Mouse (Mus musculus) intestine, embryonic 14.5 days (tissue): ENCODE data around the gene Gpr132. TPM values are rescaled to one million over a fixed set of nuclear protein-coding genes. Genes with fewer than 3 reads are reported as not detected.
A peak's percentile ranks its signal among the peaks of the same experiment; 100 is the strongest.

Experiments used
- ATAC-seq: fragments of 200-750 bp; cut with Nextera tagmentation; replicated peaks from 2 replicates; pipeline ENCODE4 v1.8.0; 2017; ENCODE audit warnings: low read depth, moderate number of reproducible peaks, moderate TSS enrichment, moderate library complexity; ENCODE audit not compliant: low FRiP score, low TSS enrichment
- DNase-seq: peaks from one replicate; pipeline ENCODE4 v3.0.0-alpha.2; 2018; ENCODE audit warnings: low spot score
- H3K27ac ChIP-seq: fragments of 300-500 bp; sonication (generic); 2 replicates; pipeline ENCODE4 v1.5.1; 2014; ENCODE audit warnings: low read depth, mild to moderate bottlenecking, control low read depth
- H3K27me3 ChIP-seq: fragments of 300-500 bp; sonication (generic); replicated peaks from 2 replicates; pipeline ENCODE4 v1.6.1; 2014; ENCODE audit warnings: low read length, control low read depth; ENCODE audit not compliant: control insufficient read depth, insufficient read depth
- H3K36me3 ChIP-seq: fragments of 300-500 bp; sonication (generic); 2 replicates; pipeline ENCODE4 v1.6.1; 2014; ENCODE audit warnings: low read length, control low read depth; ENCODE audit not compliant: control insufficient read depth, insufficient read depth
- H3K4me1 ChIP-seq: fragments of 300-500 bp; sonication (generic); replicated peaks from 2 replicates; pipeline ENCODE4 v1.6.1; 2014; ENCODE audit warnings: low read length, control low read depth, mixed read lengths; ENCODE audit not compliant: control insufficient read depth, insufficient read depth
- H3K4me2 ChIP-seq: fragments of 300-500 bp; sonication (generic); 2 replicates; pipeline ENCODE4 v1.6.1; 2014; ENCODE audit warnings: low read length
- H3K4me3 ChIP-seq: fragments of 300-500 bp; sonication (generic); 2 replicates; pipeline ENCODE4 v1.5.1; 2014; ENCODE audit warnings: low read depth, low read length, control low read depth, mixed read lengths
- H3K9ac ChIP-seq: fragments of 300-500 bp; sonication (generic); 2 replicates; pipeline ENCODE4 v1.6.1; 2014; ENCODE audit warnings: mild to moderate bottlenecking, low read length
- H3K9me3 ChIP-seq: fragments of 300-500 bp; sonication (generic); 2 replicates; pipeline ENCODE4 v1.6.1; 2016; ENCODE audit warnings: low read length, control low read depth; ENCODE audit not compliant: control insufficient read depth
- WGBS: fragments of 180-500 bp; shearing (Covaris S2); extraction: QIAGEN DNeasy Blood & Tissue Kit; methylation state at CpG from one replicate; pipeline ENCODE4 v1.1.7; 2014; 5-methylcytosine and 5-hydroxymethylcytosine counted together
- polyA plus RNA-seq: library from polyadenylated mRNA; unstranded; fragments of >200 nt; fragmentation: Nextera tagmentation; extraction: Ambion mirVana; gene quantifications from 2 replicates; pipeline ENCODE4 v1.2.1, GENCODE M21; 2014

Gpr132 gene
- polyA plus RNA-seq, 1 experiment from 2014 or later = 0.50 TPM

- no peak for DNase-seq
- peaks cover 28% of the 10 kb centered on the region for H3K4me1 ChIP-seq
- no peaks in the 10 kb centered on the region for H3K36me3 ChIP-seq
- H3K4me3 ChIP-seq = peak overlapping the region; percentile 14; the same call in 1 of the 2 replicates
- H3K27me3 ChIP-seq = peaks cover 58% of the 10 kb centered on the region
- no peak for ATAC-seq
- H3K27ac ChIP-seq = no peak overlapping the region
- peak overlapping the region; percentile 38 for H3K4me2 ChIP-seq
- 18% methylated on average over 22 of the region's 22 CpGs for WGBS
- no peaks in the 10 kb centered on the region for H3K9me3 ChIP-seq
- H3K9ac ChIP-seq = no peak overlapping the region
Measured at GRCm38 (mm10) chr12:112874199-112874598, 6.2 kb upstream of the Gpr132 start.

DNA sequence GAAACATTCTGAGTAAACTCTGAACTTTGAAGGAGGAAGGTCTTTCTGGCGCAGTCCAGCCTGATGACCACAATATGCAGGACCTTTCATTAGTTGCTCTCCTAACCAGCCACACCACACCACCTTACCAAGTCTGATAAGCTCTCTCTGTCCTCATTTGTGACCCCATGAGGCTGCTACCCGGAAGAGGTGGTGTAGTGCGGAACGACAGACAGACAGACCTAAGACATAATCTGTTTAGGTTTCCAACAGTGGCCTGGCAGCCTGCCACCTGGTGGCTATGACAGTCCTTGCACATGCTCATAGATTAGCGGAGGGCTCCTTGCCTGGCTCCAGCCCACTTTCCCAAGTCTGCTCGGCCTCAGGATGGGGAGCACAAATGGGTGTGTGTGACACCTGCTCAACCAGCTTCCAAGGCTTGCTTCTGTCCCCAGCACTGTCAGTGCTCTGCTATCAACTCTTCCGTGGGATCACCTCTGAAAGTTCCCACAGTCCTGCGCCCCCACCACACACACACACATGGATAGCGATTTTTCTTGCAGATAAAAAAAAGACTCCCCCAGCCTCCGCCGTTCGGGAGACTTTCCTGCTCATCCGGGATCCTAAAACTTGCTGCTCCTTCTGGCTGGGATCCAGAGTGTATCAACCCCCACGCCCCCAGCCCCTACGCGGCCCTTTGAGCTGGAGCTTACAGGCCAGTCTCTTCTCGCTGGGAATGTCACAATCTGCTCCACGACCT is 5.6 kb upstream of the Gpr132 start:
- no peaks in the 10 kb centered on the region for H3K9me3 ChIP-seq
- whole genome bisulfite sequencing = 20% methylated on average over 18 of the region's 18 CpGs
- H3K36me3 ChIP-seq = no peaks in the 10 kb centered on the region
- no peak overlapping the region for H3K9ac ChIP-seq
- peak overlapping the region; percentile 14; the same call in 1 of the 2 replicates for H3K4me3 ChIP-seq
- peaks cover 53% of the 10 kb centered on the region for H3K27me3 ChIP-seq
- peak overlapping the region; percentile 38 for H3K4me2 ChIP-seq
- no peak overlapping the region for H3K27ac ChIP-seq
- no peak for ATAC-seq
- peak; percentile 80 for DNase-seq
- H3K4me1 ChIP-seq = peaks cover 32% of the 10 kb centered on the region

- Histone ChIP-seq H3K4me2 (no peak overlapping the region), H3K27me3 (peaks cover 47% of the 10 kb centered on the region), H3K9ac (no peak overlapping the region), H3K27ac (no peak overlapping the region), H3K36me3 (no peaks in the 10 kb centered on the region), H3K9me3 (no peaks in the 10 kb centered on the region), H3K4me1 (peaks cover 31% of the 10 kb centered on the region), H3K4me3 (no peak overlapping the region)
- 87% methylated on average over 10 of the region's 10 CpGs for WGBS
- no peak for DNase-seq
- ATAC-seq = no peak
Measured at GRCm38 (mm10) chr12:112872991-112873390, 5.0 kb upstream of the Gpr132 start.

GRCm38 (mm10) chr12:112871272-112871671 is 3.2 kb upstream of the Gpr132 start:
- Histone ChIP-seq H3K27ac (no peak overlapping the region), H3K36me3 (no peaks in the 10 kb centered on the region), H3K9me3 (no peaks in the 10 kb centered on the region), H3K4me2 (no peak overlapping the region), H3K9ac (no peak overlapping the region), H3K4me1 (peaks cover 16% of the 10 kb centered on the region), H3K27me3 (peaks cover 30% of the 10 kb centered on the region), H3K4me3 (no peak overlapping the region)
- DNase-seq (no peak), ATAC-seq (no peak)
- 92% methylated on average over 2 of the region's 2 CpGs for WGBS

DNA sequence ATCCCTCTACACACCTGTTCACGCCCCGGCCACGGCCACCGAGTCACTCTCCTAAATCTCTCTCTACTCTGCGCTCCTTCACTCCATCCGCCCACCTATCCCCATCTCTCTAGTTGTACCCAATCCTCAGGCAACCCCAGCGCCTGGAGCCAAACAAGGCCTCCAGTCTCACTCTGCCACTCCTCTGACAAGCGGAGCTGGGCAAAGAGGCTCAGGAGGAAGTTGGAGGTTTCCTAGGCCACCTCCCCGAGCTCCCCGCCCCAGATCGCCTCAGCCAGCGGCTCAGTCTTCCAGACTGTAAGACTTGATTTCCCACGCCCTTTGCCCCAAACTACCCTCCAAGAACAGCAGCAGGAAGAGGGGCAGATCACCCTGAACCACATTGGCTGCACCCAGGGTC is 2.7 kb upstream of the Gpr132 start:
- 56% methylated on average over 13 of the region's 13 CpGs for WGBS
- Histone ChIP-seq H3K9ac (no peak overlapping the region), H3K4me1 (peaks cover 12% of the 10 kb centered on the region), H3K27ac (no peak overlapping the region), H3K9me3 (no peaks in the 10 kb centered on the region), H3K4me2 (no peak overlapping the region), H3K4me3 (no peak overlapping the region), H3K27me3 (peaks cover 25% of the 10 kb centered on the region), H3K36me3 (no peaks in the 10 kb centered on the region)
- no peak for ATAC-seq
- DNase-seq = no peak

GRCm38 (mm10) chr12:112869783-112870204 is 1.8 kb upstream of the Gpr132 start:
- whole genome bisulfite sequencing = 6% methylated on average over 16 of the region's 16 CpGs
- no peak overlapping the region for H3K9ac ChIP-seq
- DNase-seq (no peak), ATAC-seq (no peak)
- H3K36me3 ChIP-seq = no peaks in the 10 kb centered on the region
- peaks cover 15% of the 10 kb centered on the region for H3K27me3 ChIP-seq
- H3K4me2 ChIP-seq = peak overlapping the region; percentile 14; the same call in 1 of the 2 replicates
- H3K4me3 ChIP-seq = no peak overlapping the region
- H3K9me3 ChIP-seq = no peaks in the 10 kb centered on the region
- peaks cover 12% of the 10 kb centered on the region for H3K4me1 ChIP-seq
- no peak overlapping the region for H3K27ac ChIP-seq

DNA sequence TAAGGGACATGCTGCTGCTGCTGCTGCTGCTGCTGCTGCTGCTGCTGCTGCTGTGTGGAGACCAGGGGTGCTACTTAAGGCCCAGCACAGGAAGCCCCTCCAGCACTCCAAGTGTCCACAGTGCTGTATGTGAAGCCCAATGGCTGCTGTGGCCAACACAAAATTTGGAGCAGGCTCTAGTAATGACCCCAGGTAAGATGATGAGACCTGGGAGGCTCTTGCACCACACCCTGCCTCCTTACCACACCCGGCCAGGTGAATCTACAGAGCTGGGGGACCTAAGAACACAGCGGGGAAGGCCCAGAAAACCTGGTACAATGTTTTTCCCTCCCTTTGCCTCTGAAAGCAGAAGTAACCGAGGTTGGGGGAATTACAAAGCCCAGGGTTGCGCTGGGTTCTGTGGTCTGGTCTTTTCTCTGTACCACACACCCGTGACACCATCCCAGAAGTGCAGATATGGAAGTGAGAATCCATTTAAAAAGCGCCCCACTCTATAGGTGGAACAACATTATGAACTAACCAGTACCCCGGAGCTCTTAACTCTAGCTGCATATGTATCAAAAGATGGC is 838 bp downstream of the Gpr132 start:
- Histone ChIP-seq H3K9ac (no peak overlapping the region), H3K4me2 (no peak overlapping the region)

GRCm38 (mm10) chr12:112866467-112867080 is 1.5 kb downstream of the Gpr132 start:
- Histone ChIP-seq H3K36me3 (no peaks in the 10 kb centered on the region), H3K4me3 (no peak overlapping the region), H3K4me2 (no peak overlapping the region), H3K27me3 (0 out of 2 replicates have a peak, but pooled peaks cover 2% of the 10 kb centered on the region), H3K27ac (no peak overlapping the region), H3K4me1 (peaks cover 6% of the 10 kb centered on the region; the same call in 1 of the 2 replicates), H3K9ac (no peak overlapping the region), H3K9me3 (no peaks in the 10 kb centered on the region)
- DNase-seq (no peak), ATAC-seq (no peak)
- WGBS = 61% methylated on average over 8 of the region's 8 CpGs

More for the DNA sequence above, 838 bp downstream of the Gpr132 start:
- WGBS = 87% methylated on average over 7 of the region's 7 CpGs
- DNase-seq = no peak
- Histone ChIP-seq H3K27me3 (0 out of 2 replicates have a peak, but pooled peaks cover 2% of the 10 kb centered on the region), H3K4me1 (peaks cover 6% of the 10 kb centered on the region; the same call in 1 of the 2 replicates), H3K9me3 (no peaks in the 10 kb centered on the region), H3K27ac (no peak overlapping the region), H3K4me3 (no peak overlapping the region), H3K36me3 (no peaks in the 10 kb centered on the region)
- ATAC-seq = no peak
